Mouse (Mus musculus) heart, postnatal 25 days (tissue): Measurements from ENCODE around the gene Chmp4b. TPM values are rescaled to one million over a fixed set of nuclear protein-coding genes. Genes with fewer than 3 reads are reported as not detected.

ENCODE experiments used
- DNase-seq: peaks from one replicate; pipeline ENCODE4 v3.0.0; 2022; ENCODE audit warnings: low spot score
- intact Hi-C: fragments of 180-260 bp; cut with DNase I; formaldehyde crosslinking; loops from one replicate; pipeline ENCODE4 v1.15.1; 2025
- total RNA-seq, 2 experiments: library from RNA; stranded (reverse); gene quantifications; 2 replicates each; pipeline ENCODE4 v1.2.3; 2021

Gene Chmp4b
- total RNA-seq, 2 experiments from 2014 or later, result 112 TPM

DNA sequence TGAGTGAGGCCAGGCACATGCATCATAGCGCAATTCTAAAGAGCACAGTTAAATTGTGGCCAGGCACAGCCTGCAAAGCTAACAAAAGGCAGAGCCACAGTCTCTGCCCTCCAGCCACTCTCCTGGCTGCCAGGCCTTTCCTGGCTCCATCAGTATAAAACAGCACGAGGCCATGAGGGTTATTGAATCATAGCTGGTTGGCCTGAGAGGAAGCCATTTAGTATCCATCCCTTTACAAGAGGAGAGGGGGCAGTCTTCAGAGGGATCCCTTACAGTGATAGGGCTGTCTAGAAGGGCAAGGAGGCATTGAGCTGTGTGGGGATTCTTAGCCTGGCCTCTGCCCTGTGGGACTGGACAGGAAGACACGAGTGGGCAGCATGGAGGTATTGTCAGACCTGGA is 60.2 kb downstream of the Chmp4b start:
- DNase-seq, result no peak
- intact Hi-C loops, result loop anchor here (5.0 kb wide), 1 partner anchor 71 kb away; no protein-coding TSS in a partner anchor

DNA sequence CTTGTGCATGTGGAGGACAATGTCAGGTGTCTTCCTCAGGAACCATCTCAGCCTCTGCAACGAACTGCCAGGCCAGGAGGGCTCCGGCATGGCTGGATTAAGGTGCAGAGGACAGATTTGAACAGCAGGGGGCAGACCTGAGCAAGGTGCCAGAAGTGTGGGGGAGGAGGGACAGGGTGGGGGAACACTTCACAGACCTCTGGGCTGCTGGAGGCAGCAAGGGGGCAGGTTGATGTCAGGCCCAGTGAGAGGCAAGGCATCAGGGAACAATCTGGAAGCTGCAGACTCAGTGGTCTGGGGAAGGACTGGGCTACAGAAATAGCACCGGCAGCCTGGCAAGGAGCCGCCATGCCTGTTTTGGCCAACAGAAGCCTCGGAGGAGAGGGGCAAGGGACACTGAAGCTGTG is 60.8 kb downstream of the Chmp4b start:
- intact Hi-C loops, result loop anchor here (5.0 kb wide), 1 partner anchor 70 kb away; no protein-coding TSS in a partner anchor
- DNase-seq, result no peak

DNA sequence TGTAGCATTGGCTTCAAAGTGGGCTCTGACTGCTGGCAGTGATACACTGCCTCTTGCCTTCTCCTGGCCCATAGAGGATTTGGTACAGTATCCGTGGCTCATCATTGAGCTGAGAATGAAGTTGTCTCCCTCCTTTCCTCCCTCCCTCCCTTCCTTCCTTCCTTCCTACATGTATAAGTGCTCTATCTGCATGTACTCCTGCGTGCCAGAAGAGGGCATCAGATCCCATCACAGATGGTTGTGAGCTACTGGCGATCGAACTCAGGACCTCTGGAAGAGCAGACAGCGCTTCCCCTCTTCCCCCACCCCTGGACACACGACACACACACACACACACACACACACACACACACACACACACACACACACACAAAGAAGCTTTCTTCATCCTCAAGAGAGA is 61.6 kb downstream of the Chmp4b start:
- intact Hi-C loops, result loop anchor here (5.0 kb wide), 1 partner anchor 69 kb away; no protein-coding TSS in a partner anchor
- no peak for DNase-seq

DNA sequence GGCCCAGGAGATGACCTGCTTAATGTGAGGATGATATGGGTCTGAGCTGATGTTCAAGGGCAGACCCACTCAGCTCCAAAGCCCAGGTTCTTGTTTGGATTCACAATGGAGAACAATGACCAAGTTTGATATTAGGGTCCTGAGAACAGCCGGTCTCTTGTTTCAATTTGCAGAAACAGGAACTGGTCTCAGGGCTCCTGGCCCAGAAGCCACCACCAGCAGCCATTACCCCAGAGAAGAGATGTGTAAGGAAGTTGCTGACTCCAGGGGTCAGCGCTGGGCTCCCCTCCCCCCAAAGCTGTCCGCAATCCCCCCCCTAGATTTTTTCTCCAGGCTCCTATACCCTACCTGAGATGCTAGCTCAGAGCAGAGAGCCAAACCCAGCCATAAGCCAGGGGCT is 62.5 kb downstream of the Chmp4b start:
- intact Hi-C loops, result loop anchor here (5.0 kb wide), 1 partner anchor 68 kb away; no protein-coding TSS in a partner anchor
- DNase-seq, result no peak

DNA sequence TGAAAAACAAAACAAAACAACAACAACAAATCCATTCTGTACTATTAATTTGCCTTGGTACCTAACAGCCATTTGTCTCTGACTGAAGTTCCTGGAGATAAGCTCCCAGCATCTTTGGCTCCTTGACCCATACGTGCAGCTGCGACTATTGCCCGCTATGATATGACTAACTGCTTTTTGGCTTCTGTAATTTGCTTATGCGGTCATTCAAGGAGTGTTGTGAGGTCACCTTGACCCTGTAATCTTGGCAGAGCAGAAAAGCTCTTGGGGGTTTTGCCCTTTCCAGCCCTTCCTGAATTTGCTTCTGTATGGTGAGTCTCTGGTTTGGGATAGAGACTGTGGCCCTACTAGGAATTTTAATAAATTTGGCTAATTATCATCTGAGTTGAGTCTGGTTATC is 65.1 kb downstream of the Chmp4b start:
- intact Hi-C loops, result no loop called here
- DNase-seq, result no peak

DNA sequence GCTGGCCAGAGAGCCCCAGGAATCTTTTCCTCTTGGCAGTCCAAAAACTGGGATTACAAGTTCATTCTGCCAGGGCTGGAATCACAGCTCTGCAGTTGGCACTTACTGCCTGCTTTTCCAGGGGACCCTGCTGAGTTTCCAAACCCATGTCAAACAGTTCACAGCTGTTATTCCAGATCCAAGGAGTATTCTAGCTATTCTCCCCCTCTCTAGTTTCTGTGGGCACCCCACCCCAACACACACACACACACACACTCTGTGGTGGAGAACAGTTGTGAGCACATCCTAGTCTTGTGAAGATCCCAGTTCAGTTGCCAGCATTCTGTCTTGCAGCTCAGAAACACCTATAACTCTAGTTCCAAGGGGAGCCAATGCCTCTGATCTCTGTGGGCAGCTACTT is 65.6 kb downstream of the Chmp4b start:
- intact Hi-C loops, result no loop called here

DNA sequence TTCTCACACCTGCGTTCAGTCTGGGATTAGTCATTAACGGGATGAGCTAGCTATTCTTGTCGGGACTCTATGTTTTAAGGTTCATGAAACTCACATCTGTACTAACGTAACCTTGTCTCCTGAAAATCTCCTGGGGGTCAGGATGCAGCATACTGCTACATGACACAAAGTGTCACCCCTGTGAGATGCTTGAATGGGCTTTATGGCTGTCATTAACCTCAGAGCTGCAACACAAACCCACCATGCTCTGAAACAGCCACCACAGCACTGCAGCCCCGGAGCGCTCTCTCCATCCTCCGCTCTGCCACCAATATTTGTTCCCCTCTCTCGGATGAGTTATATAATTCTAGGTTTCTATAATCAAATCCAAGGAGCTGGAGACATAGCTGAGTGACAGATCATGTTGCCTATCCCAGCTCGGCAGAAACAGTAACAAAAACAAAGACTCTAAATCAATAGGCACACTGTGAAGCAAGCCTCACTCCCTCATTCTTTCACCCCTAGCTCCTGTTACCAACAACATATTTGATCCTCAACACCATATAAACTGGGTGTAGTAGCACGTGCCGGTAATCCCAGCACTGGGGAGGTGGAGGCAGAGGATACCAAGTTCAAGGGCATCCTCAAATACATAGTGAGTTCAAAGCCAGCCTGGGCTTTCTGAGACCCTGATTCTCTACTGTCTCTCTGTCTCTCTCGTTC is 67.5 kb downstream of the Chmp4b start:
- intact Hi-C loops, result no loop called here

More for the DNA sequence above, 65.6 kb downstream of the Chmp4b start:
- no peak for DNase-seq

DNA sequence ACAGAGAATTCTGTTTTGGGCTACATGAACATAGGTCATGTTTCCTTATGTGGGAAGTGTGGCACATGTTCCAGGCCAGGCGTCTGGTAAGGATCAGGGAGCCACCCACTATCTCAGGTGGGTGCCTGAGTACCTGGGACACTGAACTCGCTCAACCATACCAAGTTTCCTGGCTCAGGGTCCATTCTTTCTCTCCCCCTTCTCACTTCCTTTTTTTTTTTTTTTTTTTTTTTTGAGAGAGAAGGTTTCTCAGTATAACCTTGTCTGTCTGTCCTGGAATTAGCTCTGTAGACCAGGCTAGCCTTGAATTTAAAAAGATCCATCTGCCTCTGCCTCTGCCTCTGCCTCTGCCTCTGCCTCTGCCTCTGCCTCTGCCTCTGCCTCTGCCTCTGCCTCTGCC is 68.8 kb downstream of the Chmp4b start:
- DNase-seq, result no peak
- intact Hi-C loops, result no loop called here

More for the DNA sequence above, 67.5 kb downstream of the Chmp4b start:
- DNase-seq, result no peak

DNA sequence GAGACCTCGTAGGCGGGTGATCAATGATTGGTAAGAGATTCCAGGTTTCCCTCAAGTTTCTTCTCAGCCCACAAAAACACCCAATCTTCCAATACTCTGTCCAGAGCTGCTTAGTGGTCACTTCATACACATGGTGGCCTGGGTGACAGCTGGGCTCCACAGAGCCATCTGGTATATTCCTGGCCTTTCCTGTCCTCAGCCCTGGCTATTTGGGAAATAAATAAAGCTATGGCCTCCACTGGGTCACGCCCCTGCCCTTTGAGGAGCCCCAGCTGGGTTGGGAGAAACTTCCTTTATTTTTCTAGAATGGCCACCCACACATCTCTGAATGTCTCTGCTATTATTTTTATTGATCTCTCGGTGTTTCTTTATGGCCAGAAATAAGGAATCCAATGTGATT is 72.0 kb downstream of the Chmp4b start:
- intact Hi-C loops, result no loop called here
- no peak for DNase-seq

DNA sequence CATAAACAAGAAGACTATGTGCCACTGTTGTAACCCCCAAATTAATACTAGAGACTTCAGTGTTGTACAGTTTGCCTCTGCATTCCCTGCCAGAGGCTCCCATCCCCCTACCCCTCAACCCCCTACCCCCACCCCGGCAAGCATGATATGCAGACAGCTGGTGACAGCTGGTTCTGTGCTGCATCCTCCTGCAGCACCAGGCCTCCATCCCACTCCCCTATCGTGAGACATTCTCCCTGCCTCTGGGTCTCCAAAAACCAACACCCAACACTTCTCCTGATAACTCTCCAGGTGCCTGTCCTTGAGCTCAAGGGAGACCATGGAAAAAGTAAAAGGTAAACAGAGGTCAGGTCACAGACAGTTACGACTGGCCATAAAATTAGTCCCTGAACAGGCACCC is 78.2 kb downstream of the Chmp4b start:
- intact Hi-C loops, result no loop called here
- no peak for DNase-seq

DNA sequence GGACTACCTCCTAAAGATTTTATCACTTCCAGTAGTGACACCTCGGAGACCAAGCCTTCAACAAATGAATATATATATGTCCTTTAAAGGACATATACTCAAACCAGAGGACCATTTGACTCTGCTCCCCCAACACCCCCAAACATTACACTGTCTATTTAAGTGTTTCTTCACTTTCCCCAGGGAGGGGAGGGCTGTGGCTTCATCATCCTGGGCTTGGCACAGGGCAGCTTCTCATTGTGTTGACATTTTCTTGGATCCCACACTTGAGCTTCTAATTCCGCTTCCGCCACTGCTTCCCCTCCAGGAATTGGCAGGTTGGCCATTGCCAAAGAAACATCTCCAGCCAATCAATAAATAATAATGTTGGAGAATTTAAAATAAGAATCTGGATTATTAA is 79.3 kb downstream of the Chmp4b start:
- DNase-seq, result no peak
- intact Hi-C loops, result no loop called here

DNA sequence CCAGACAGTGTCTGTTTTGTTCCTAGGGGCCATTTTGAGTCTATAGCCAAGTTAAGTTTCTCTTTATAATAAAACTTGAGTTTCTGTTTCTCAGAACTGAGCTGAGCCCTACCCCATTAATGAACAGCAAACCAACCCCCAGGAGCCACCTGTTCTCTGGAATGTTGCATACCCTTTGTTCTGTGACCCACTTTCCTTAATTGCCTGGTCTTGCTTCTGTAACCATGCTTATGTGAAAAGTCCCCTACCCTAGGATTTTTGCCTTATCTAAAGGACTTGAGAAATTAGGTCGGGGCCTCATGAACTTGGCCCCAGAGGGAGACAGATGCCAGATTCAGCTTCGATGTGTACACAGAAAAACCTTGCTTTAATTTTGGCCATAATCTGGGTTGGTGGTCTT is 80.4 kb downstream of the Chmp4b start:
- intact Hi-C loops, result no loop called here
- no peak for DNase-seq

DNA sequence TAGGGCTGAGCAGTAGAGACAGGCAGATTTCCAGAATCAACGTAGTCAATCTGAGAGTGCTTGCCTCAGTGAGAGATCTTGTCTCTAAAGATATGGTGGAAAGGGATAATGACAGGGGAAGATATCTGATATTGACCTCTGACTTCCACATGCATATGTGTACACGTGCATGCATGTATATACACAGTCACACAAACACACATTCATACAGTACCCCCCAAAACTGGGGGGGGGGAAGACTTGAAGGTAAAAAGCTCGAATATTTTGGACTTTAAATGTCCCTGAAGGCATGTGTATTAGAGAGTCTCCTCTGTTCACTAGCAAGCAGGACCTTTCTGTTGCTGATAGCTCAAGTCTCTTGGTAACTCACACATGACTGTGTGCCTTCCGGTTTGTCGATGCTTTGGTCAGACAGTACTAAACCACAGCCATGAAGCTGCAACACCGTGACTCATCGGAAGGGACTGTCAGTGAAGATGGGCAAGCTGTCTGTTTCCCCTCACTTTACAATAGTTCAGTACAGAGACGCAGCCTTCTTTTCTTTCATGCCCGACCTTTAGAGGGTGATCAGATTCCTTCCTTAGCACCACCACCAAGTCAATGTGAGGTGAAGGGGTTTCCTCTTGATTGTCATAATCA is 81.1 kb downstream of the Chmp4b start:
- intact Hi-C loops, result no loop called here
- no peak for DNase-seq

DNA sequence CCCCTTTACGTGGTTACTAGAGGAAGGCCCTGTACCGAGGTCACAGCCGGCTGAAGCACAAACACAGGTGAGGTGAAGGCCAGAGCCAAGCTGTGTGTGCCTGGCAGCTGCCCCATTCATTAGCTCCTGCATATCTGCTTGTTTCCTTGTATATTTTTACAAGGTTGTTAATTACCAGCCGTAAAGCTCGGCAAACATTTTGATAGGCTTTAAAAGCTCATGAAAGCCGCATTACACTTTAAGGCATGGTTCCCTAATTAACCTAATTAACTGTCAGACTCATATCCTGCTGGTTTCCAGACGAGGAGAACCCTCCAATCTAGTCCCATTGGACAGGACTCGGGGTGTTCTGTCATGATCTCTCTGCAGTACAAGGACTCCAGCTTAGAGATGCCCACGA is 83.5 kb downstream of the Chmp4b start:
- intact Hi-C loops, result no loop called here
- no peak for DNase-seq

DNA sequence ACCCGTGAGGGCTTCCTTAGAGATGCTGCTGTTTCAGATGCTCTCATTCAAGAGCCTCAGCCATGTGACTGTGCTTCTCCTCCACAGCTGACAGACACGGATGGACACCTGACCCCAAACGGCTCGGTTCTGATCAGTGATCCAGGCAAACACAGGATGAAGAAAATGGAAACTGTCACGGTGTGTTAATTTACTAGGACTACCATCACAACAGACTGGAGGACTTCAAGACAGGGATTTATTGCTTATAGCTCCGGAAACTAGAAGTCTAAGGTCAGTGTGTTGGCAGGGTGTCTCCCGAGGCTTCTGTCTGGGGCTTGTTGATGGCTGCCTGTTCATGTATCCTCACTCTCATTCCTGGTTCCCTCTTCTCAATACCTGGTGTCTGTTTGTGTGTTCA is 83.9 kb downstream of the Chmp4b start:
- intact Hi-C loops, result no loop called here
- no peak for DNase-seq

DNA sequence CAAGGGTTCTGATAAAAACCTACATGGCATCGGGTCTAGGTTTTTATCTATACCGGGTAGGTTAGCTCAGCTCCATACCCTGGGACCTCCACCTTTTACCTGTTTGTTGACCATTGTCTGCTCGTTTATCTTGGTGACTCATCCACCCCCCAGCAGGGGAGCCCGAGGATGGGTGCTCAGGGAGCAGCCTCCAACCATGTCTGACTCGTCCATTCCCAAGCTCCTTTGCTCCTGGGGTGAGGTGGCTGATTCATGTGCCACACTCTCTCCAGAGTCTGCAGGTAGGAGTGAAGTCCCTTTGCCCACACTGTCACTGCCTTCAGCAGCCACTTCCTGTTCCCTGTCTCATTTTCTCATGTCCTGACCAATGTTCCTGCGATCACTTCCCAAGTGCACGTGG is 84.5 kb downstream of the Chmp4b start:
- no peak for DNase-seq
- intact Hi-C loops, result no loop called here

DNA sequence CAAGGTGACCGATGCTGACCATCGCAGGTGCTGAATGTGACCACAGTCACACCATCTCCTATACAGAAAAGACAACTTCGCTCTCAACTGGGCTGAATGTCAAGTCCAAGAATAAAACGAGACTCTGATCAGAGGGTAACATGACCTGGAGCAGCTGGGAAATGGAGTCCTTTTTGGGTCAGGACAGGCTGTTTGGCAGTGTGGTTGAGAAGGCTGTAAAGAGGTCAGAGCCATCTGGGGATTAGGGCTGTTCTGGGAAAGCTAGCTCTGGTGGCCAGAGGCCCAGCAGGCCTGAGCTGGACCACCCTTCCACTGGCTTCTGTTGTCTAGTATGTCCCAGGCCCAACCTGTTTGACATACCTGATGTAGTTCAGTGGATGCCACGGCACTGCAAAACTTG is 87.1 kb downstream of the Chmp4b start:
- intact Hi-C loops, result no loop called here
- DNase-seq, result no peak

DNA sequence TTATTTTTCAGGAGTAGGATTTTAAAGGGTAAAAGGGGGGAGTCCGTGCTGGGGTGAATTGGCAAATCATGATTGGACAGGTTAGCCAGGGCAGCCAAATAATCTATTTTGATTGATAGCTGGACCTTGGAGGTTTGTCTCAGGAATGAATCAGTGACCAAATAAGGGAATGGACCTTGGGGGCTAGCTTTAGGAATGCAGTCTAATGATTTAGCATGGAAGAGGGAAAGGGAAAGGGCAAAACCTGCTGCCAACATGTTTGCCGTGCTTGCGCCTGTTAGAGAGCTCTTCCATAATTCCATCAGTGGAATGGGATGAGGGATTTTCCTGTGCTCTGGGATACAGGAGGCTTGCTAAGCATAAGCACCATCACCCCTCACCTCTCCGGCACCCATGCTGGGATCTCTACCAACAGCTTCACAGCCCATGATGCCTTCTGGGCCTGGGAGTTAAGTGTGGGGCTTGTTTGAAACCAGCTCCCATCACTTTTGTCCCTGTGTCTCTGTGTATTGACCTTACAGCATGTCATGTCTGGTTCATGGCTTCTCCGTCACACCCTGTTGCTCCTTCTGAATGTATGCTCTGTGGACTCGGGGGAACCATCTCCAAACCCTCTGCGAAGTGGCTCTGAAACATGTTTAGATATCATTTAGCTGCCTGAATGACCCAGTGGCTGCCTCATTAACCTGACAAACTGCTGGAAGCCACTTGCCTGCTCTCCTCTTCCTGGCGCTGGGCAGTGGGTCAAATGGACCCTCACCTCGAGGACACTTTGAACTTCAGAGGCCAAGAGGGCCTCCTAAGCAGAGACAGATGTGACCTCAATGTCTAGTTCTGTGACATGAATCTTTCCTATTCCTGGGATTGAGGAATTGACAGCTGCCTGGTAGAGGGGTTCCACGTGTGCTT is 91.7 kb downstream of the Chmp4b start:
- intact Hi-C loops, result no loop called here
- DNase-seq, result no peak

DNA sequence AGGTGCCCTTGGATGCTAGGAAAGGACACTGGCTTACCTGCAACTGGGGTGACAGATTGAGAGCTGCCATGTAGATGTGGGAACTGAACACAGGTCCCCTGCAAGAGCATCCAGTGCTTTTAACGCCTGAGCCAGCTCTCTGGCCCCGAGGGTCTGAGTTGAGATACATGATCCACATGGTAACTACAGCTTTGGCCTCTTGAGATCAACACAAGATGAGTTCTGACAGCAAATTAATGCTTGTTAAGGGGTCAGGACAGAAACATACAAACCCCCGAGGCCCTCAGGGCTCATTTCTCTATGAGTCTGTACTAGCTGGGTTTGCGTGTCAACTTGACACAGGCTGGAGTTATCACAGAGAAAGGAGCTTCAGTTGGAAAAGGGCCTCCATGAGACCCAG is 92.4 kb downstream of the Chmp4b start:
- intact Hi-C loops, result no loop called here
- no peak for DNase-seq
